Mouse (Mus musculus) MEL (cell line): ENCODE measurements around the gene Zdbf2. TPM values are rescaled to one million over a fixed set of nuclear protein-coding genes. Genes with fewer than 3 reads are reported as not detected.

ENCODE experiments used
- DNase-seq: peaks from one replicate; pipeline ENCODE4 v3.0.0; 2011; ENCODE audit warnings: low read depth, low spot score
- H3K27ac ChIP-seq: 2 replicates; pipeline ENCODE4 v1.5.1; 2012; ENCODE audit warnings: low read depth, mild to moderate bottlenecking, control low read depth, low read length, moderate library complexity; ENCODE audit not compliant: control insufficient read depth
- H3K27me3 ChIP-seq, 2 experiments: fragments of 150-350 bp in 1 of 2; sonication (generic) in 1 of 2; 2 replicates each; pipeline ENCODE4 v1.6.1; 2012; ENCODE audit warnings: low read length in 2 of 2, mild to moderate bottlenecking in 2 of 2, improper control_type of control experiment in 1 of 2, moderate library complexity in 1 of 2; ENCODE audit not compliant: insufficient read depth in 2 of 2, control insufficient read depth in 1 of 2
- H3K36me3 ChIP-seq, 2 experiments: 2 replicates each; pipeline ENCODE4 v1.6.1; 2012 to 2014; ENCODE audit warnings: low read length in 2 of 2, improper control_type of control experiment in 1 of 2, inconsistent platforms in 1 of 2, mild to moderate bottlenecking in 1 of 2; ENCODE audit not compliant: insufficient read depth in 2 of 2, control insufficient read depth in 1 of 2
- H3K4me1 ChIP-seq, 2 experiments: fragments of 150-350 bp in 1 of 2; sonication (generic) in 1 of 2; 2 replicates each; pipeline ENCODE4 v1.6.1; 2012; ENCODE audit warnings: low read length in 2 of 2, improper control_type of control experiment in 1 of 2, mild to moderate bottlenecking in 1 of 2; ENCODE audit not compliant: insufficient read depth in 2 of 2, control insufficient read depth in 1 of 2
- H3K4me3 ChIP-seq, 2 experiments: fragments of 150-350 bp in 1 of 2; sonication (generic) in 1 of 2; 2 replicates each; pipeline ENCODE4 v1.5.1; 2012; ENCODE audit warnings: low read depth in 2 of 2, low read length in 2 of 2, mild to moderate bottlenecking in 2 of 2, moderate library complexity in 2 of 2, control low read depth in 1 of 2, improper control_type of control experiment in 1 of 2; ENCODE audit not compliant: control insufficient read depth in 1 of 2, insufficient read depth in 1 of 2
- H3K79me2 ChIP-seq: 2 replicates; pipeline ENCODE4 v1.6.1; 2012; ENCODE audit warnings: mild to moderate bottlenecking, low read length, moderate library complexity; ENCODE audit not compliant: control insufficient read depth, poor library complexity, insufficient read depth
- H3K9ac ChIP-seq: 2 replicates; pipeline ENCODE4 v1.6.1; 2012; ENCODE audit warnings: low read depth, mild to moderate bottlenecking, control low read depth, low read length, moderate library complexity; ENCODE audit not compliant: control insufficient read depth, poor library complexity, severe bottlenecking
- H3K9me3 ChIP-seq: fragments of 150-350 bp; sonication (generic); replicated peaks from 2 replicates; pipeline ENCODE4 v1.6.1; 2012; ENCODE audit warnings: mild to moderate bottlenecking, low read length, improper control_type of control experiment, moderate library complexity; ENCODE audit not compliant: insufficient read depth
- CHD1 ChIP-seq: IDR thresholded peaks from 2 replicates; pipeline ENCODE4 v1.6.1; 2012; ENCODE audit warnings: low read depth, mild to moderate bottlenecking, inconsistent platforms, low read length, improper control_type of control experiment
- CHD2 ChIP-seq: IDR thresholded peaks from 2 replicates; pipeline ENCODE4 v1.6.1; 2011; ENCODE audit warnings: low read length, improper control_type of control experiment
- CTCF ChIP-seq, 3 experiments: IDR thresholded peaks in 2 of 3; conservative IDR thresholded peaks in 1 of 3; 2 replicates each; pipeline ENCODE4 v1.5.1; 2011 to 2012; ENCODE audit warnings: low read length in 3 of 3, low read depth in 2 of 3, mild to moderate bottlenecking in 2 of 3, improper control_type of control experiment in 1 of 3, inconsistent platforms in 1 of 3, mixed read lengths in 1 of 3, moderate library complexity in 1 of 3; ENCODE audit not compliant: control insufficient read depth in 1 of 3, insufficient read depth in 1 of 3, poor library complexity in 1 of 3, severe bottlenecking in 1 of 3
- ELF1 ChIP-seq: IDR thresholded peaks from 2 replicates; pipeline ENCODE4 v1.6.1; 2014; ENCODE audit warnings: low read depth, mild to moderate bottlenecking, inconsistent platforms, low read length, improper control_type of control experiment, moderate library complexity
- EP300 ChIP-seq, 2 experiments: IDR thresholded peaks; 2 replicates each; pipeline ENCODE4 v1.6.1; 2011; ENCODE audit warnings: improper control_type of control experiment in 2 of 2, low read length in 2 of 2, low read depth in 1 of 2, mild to moderate bottlenecking in 1 of 2
- GATA1 ChIP-seq: IDR thresholded peaks from 2 replicates; pipeline ENCODE4 v1.6.1; 2011; ENCODE audit warnings: low read depth, low read length, improper control_type of control experiment
- HCFC1 ChIP-seq: IDR thresholded peaks from 2 replicates; pipeline ENCODE4 v1.6.1; 2012; ENCODE audit warnings: low read depth, mild to moderate bottlenecking, inconsistent platforms, low read length, improper control_type of control experiment, moderate library complexity
- MAFK ChIP-seq: IDR thresholded peaks from 2 replicates; pipeline ENCODE4 v1.6.1; 2011; ENCODE audit warnings: low read depth, mild to moderate bottlenecking, low read length, improper control_type of control experiment, borderline replicate concordance
- MAZ ChIP-seq: IDR thresholded peaks from 2 replicates; pipeline ENCODE4 v1.6.1; 2012; ENCODE audit warnings: low read depth, mild to moderate bottlenecking, inconsistent platforms, low read length, improper control_type of control experiment
- MEF2A ChIP-seq: IDR thresholded peaks from 2 replicates; pipeline ENCODE4 v1.6.1; 2014; ENCODE audit warnings: low read depth, mild to moderate bottlenecking, inconsistent platforms, low read length, improper control_type of control experiment; ENCODE audit not compliant: poor library complexity, insufficient replicate concordance, severe bottlenecking; ENCODE audit errors: extremely low read depth
- MXI1 ChIP-seq: IDR thresholded peaks from 2 replicates; pipeline ENCODE4 v1.6.1; 2011; ENCODE audit warnings: mild to moderate bottlenecking, low read depth, low read length, improper control_type of control experiment
- POLR2AphosphoS5 ChIP-seq: IDR thresholded peaks from 2 replicates; pipeline ENCODE4 v1.6.1; 2012; ENCODE audit warnings: low read depth, borderline replicate concordance, mild to moderate bottlenecking, inconsistent platforms, low read length, moderate library complexity, mixed read lengths
- RAD21 ChIP-seq: IDR thresholded peaks from 2 replicates; pipeline ENCODE4 v1.6.1; 2011; ENCODE audit warnings: mild to moderate bottlenecking, low read depth, low read length, improper control_type of control experiment
- SMC3 ChIP-seq: IDR thresholded peaks from 2 replicates; pipeline ENCODE4 v1.6.1; 2011; ENCODE audit warnings: low read depth, low read length, improper control_type of control experiment
- TAL1 ChIP-seq: IDR thresholded peaks from 2 replicates; pipeline ENCODE4 v1.6.1; 2012; ENCODE audit warnings: mild to moderate bottlenecking, inconsistent platforms, low read length, moderate library complexity, mixed read lengths
- TCF12 ChIP-seq: IDR thresholded peaks from 2 replicates; pipeline ENCODE4 v1.6.1; 2014; ENCODE audit warnings: low read depth, mild to moderate bottlenecking, inconsistent platforms, low read length, improper control_type of control experiment, moderate library complexity
- UBTF ChIP-seq: IDR thresholded peaks from 2 replicates; pipeline ENCODE4 v1.6.1; 2012; ENCODE audit warnings: low read depth, mild to moderate bottlenecking, inconsistent platforms, low read length, improper control_type of control experiment, moderate library complexity, borderline replicate concordance; ENCODE audit not compliant: insufficient read depth
- USF2 ChIP-seq, 2 experiments: IDR thresholded peaks; 2 replicates each; pipeline ENCODE4 v1.6.1; 2011 to 2012; ENCODE audit warnings: improper control_type of control experiment in 2 of 2, low read length in 2 of 2, borderline replicate concordance in 1 of 2, inconsistent platforms in 1 of 2, low read depth in 1 of 2, mild to moderate bottlenecking in 1 of 2; ENCODE audit not compliant: insufficient read depth in 1 of 2
- ZC3H11A ChIP-seq: IDR thresholded peaks from 2 replicates; pipeline ENCODE4 v1.6.1; 2012; ENCODE audit warnings: low read depth, mild to moderate bottlenecking, inconsistent platforms, low read length, improper control_type of control experiment
- polyA plus RNA-seq, 2 experiments: library from polyadenylated mRNA; stranded (reverse) in 1 of 2; unstranded in 1 of 2; fragments of >175 nt in 1 of 2; fragments of >200 nt in 1 of 2; gene quantifications; 2 replicates each; pipeline versions ENCODE4 v1.2.1 to v1.2.4; 2012; ENCODE audit warnings: low replicate concordance in 2 of 2, low read depth in 1 of 2; ENCODE audit not compliant: insufficient read length in 2 of 2, insufficient read depth in 1 of 2, missing spikeins in 1 of 2
- total RNA-seq: library from RNA; depleted of rRNA; stranded (reverse); fragments of 300-350 nt; gene quantifications from 2 replicates; pipeline ENCODE4 v1.2.3, GENCODE M21; 2012

Zdbf2 gene
- total and polyA plus RNA-seq, 3 experiments = not detected

DNA sequence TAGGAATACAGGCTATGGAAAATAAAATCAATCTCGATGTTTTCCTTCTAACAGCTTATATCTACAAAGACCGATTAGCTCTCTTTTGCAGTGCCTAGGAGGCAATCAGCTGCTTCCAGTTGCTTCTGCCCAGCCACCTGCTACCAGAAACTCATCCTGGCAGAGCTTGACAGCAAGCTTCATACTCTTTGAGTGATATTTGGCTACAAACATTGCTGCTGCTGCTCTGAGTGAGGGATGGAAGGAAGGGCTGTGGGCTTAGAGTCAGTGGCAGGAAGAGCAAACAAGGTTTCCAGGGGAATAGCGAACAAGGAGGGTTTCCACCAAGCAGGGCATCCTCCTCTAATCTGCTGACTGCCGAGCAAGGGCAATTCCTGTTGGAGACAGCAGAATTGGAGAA, 7.6 kb upstream of the Zdbf2 start:
- Histone ChIP-seq H3K9ac (no peak overlapping the region), H3K27ac (no peak overlapping the region), H3K36me3 (no peaks in the 10 kb centered on the region), H3K9me3 (no peaks in the 10 kb centered on the region), H3K79me2 (no peaks in the 10 kb centered on the region), H3K27me3 (no peaks in the 10 kb centered on the region), H3K4me1 (no peaks in the 10 kb centered on the region), H3K4me3 (no peak overlapping the region)
- TF ChIP-seq USF2 (IDR thresholded peaks at IDR 0.05; ENCODE audit: borderline replicate concordance in 1 of 2, insufficient read depth in 1 of 2, low read depth in 1 of 2, low read length in 2 of 2) (no peak), UBTF (no peak), MXI1 (no peak), TCF12 (no peak), MAZ (no peak), MEF2A (no peak), EP300 (IDR thresholded peaks at IDR 0.05; ENCODE audit: low read depth in 1 of 2, low read length in 2 of 2) (no peak), RAD21 (no peak), POLR2AphosphoS5 (no peak), CHD1 (no peak), TAL1 (no peak), HCFC1 (no peak), ZC3H11A (no peak), SMC3 (no peak), MAFK (no peak), GATA1 (no peak), CHD2 (no peak)
- DNase-seq = no peak

DNA sequence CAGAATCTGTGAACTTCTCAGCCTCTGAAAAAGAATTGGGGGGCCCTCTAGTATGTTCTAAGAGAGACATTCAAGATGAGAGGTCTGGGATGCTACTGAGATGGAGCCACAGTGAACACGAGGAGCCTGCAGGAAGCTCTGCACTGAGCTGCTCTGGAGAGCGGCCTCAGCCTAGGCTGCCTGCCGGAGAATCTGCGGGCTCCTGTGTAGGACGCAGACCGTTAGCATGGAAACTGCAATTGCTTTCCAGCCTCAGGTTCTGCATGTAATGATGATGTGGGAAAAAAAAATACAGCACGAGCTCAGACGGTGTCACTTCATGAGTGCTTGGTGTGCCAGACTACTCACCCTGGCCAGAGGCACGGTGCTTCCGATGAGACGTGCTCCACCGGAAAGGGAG, 6.9 kb upstream of the Zdbf2 start:
- H3K9ac ChIP-seq = no peak overlapping the region
- H3K27ac ChIP-seq = no peak overlapping the region
- DNase-seq = no peak
- H3K9me3 ChIP-seq = no peaks in the 10 kb centered on the region
- TF ChIP-seq CTCF (IDR thresholded peaks at IDR 0.05 in 2 of 3, conservative IDR thresholded peaks at IDR 0.05 in 1 of 3; ENCODE audit: control insufficient read depth in 1 of 3, insufficient read depth in 1 of 3, low read depth in 2 of 3, low read length in 3 of 3, poor library complexity in 1 of 3, severe bottlenecking in 1 of 3) = no peak
- no peak for TF ChIP-seq ELF1
- no peak for TF ChIP-seq POLR2AphosphoS5
- H3K4me3 ChIP-seq = no peak overlapping the region
- no peaks in the 10 kb centered on the region for H3K79me2 ChIP-seq
- no peaks in the 10 kb centered on the region for H3K4me1 ChIP-seq
- no peaks in the 10 kb centered on the region for H3K27me3 ChIP-seq
- H3K36me3 ChIP-seq = no peaks in the 10 kb centered on the region
